Mouse (Mus musculus) lung, postnatal 36 days (tissue): ENCODE data around the gene Fzd4.

Experiments
- DNase-seq: peaks from one replicate; pipeline ENCODE4 v3.0.0; 2022; ENCODE audit warnings: mixed read lengths

The Fzd4 gene

GRCm38 (mm10) chr7:89428804-89429203, 24.6 kb downstream of the Fzd4 start:
- DNase-seq: no peak

- no peak for DNase-seq
These were observed 25.2 kb downstream of the Fzd4 start for GRCm38 (mm10) chr7:89429326-89429725.

- no peak for DNase-seq
These were observed 27.0 kb downstream of the Fzd4 start for GRCm38 (mm10) chr7:89431185-89431584.

- no peak for DNase-seq
These were observed 29.2 kb downstream of the Fzd4 start for GRCm38 (mm10) chr7:89433193-89433892.

- DNase-seq: no peak
These were observed 29.9 kb downstream of the Fzd4 start for GRCm38 (mm10) chr7:89433893-89434616.

- DNase-seq: no peak
These were observed 32.2 kb downstream of the Fzd4 start for GRCm38 (mm10) chr7:89436404-89436803.

GRCm38 (mm10) chr7:89437589-89437988, 33.4 kb downstream of the Fzd4 start:
- DNase-seq: peak; percentile 77

- no peak for DNase-seq
These were observed 37.1 kb downstream of the Fzd4 start for GRCm38 (mm10) chr7:89441291-89441690.

GRCm38 (mm10) chr7:89442242-89442641, 38.1 kb downstream of the Fzd4 start:
- no peak for DNase-seq

- DNase-seq: peak; percentile 60
These were observed 41.0 kb downstream of the Fzd4 start for GRCm38 (mm10) chr7:89445137-89445536.

- DNase-seq: no peak
These were observed 46.2 kb downstream of the Fzd4 start for GRCm38 (mm10) chr7:89450312-89450711.

GRCm38 (mm10) chr7:89456380-89457076, 52.4 kb downstream of the Fzd4 start:
- no peak for DNase-seq

- DNase-seq: no peak
These were observed 55.5 kb downstream of the Fzd4 start for GRCm38 (mm10) chr7:89459691-89460090.

- no peak for DNase-seq
These were observed 56.8 kb downstream of the Fzd4 start for GRCm38 (mm10) chr7:89460911-89461310.

- DNase-seq: no peak
These were observed 57.2 kb downstream of the Fzd4 start for GRCm38 (mm10) chr7:89461351-89461750.
